Mouse (Mus musculus): Measurements from ENCODE around the gene Gm49325.

The Gm49325 gene

DNA sequence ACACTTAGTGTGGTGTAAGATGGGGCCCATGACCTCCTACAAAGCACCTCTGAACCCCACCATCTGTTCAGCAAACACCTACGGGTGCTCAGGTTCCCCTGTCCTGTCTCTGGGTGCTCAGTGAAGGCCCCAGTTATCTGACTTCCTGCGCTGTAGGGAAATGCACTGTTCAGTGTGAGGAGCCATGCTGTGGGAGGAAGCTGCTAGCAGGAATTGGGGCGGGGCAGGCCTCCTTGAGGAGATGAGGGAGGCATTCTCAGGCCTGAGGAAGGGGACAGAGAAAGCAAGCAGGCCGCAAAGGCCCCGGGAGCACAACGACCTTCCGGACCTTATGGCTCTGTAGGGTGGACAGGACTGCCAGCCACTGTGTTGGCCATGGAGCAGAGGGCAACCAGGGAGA, 16.9 kb upstream of the Gm49325 start:
- 62% methylated on average over 7 of the region's 7 CpGs for WGBS

DNA sequence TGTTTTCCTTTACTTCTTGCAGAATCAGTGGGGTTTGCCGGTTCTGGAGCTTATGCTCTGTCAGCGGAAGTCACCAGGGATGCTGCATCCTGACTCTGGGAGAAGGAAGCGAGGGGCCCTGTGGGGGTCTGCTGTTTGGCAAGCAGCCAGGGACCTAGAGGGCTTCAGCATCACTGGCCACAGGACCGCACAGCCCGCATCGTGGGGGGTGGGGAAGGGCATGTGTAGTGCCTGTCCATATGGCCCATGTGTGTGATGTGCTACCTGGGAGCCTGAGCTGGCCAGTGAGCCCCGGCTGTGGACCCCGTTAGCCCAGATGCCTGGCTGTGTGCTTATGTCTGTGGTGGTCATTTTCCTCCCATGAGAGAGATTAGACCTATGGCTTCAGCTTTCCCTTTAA, 16.2 kb upstream of the Gm49325 start:
- 78% methylated on average over 8 of the region's 8 CpGs for WGBS

DNA sequence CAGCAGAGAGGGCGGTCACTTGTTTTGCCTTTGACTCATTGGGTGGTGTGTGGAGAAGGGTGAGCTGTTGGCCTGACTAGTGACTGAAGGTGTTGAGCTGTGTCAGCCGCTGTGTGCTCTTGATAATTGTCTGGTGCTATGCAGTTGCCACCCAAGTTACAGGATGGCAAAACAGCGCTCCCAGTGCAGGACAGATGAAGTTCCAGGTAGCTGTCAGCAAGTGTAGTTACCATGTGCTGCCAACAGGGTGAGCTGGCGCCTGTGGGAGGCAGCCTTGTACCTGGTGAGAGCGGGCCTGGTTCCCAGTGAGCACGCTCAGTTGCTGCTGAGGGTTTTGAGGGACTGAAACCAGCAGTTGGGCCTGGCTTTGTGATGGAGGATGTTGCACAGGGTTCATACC, 15.2 kb upstream of the Gm49325 start:
- WGBS = 47% methylated on average over 6 of the region's 6 CpGs

DNA sequence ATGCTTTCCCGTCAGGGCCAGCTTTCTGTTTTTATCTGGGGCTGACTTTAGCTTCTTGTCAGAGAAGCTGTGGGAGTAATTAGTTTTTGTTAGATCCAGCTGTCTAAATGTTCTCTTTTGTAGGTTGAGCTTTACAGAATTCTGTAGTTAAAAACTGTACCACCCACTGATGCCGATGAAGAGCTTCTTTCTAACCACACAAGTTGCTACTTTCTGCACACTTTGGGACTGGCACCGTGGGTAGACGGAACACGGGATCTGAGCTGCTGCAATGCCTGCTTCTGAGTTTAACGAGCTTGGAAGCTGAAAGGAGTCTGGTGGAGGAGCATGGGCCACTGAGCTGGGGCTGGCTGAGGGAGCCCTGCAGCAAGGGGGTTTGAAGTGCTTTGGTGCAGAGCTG, 14.5 kb upstream of the Gm49325 start:
- WGBS = 29% methylated on average over 6 of the region's 6 CpGs

DNA sequence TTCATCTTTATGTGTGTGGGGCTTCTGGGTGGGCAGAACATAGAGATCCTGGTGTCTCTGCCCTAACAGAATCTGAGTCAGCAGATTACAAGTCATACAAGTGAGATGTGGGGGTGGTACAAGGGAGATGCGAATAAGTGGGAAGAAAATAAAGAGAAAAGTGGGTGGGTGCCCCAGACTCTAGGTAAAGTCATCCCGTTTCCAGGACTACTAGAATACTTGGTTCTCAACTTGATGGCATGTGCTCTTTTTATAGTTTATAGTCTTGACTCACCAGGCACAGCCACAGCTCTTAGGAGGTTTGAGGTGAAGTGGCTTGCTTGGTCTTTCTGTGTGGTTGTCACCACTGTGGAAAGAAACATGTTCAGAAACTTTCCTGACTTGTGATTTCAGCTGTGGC, 9.9 kb upstream of the Gm49325 start:
- 35% methylated on average over 2 of the region's 2 CpGs for WGBS

DNA sequence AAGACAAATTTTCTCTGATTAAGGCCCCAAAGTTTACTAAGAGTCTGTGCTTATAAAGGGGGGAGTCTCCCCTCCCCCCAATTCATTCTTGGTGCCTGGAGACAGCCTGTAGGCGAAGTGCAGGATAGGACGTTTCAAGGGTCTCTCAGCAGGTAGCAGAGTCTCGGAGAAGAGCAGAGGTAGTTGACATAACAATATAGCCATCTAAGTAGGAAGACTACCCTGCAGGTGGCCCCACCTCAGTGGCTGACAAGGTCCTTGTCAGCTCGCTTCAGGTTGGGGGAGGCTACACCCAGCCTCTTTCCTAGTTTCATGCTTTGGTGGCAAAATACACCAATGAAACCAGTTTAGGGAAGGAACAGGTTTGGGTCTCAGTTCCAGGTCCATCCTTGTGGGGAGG, 3.0 kb upstream of the Gm49325 start:
- WGBS = 75% methylated on average over 4 of the region's 4 CpGs

DNA sequence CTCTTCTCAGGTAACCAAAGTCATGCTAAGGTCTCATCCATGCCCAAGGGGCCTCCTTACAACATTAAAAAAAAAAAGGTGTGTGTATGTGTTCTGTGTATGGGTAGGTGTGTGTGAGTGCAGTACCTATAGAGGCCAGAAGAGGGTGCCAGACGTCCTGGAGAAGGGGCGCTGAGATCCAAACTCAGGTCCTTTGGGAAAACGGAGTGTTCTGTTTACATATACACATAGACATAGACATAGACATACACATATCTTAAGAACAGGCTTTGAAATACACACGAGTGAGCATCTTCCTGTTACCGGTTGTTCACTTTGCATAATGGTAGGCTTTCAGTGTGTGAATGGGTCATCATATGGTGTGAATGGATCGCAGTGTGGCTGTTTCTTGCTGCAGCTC, 1.9 kb upstream of the Gm49325 start:
- 89% methylated on average over 6 of the region's 6 CpGs for WGBS

DNA sequence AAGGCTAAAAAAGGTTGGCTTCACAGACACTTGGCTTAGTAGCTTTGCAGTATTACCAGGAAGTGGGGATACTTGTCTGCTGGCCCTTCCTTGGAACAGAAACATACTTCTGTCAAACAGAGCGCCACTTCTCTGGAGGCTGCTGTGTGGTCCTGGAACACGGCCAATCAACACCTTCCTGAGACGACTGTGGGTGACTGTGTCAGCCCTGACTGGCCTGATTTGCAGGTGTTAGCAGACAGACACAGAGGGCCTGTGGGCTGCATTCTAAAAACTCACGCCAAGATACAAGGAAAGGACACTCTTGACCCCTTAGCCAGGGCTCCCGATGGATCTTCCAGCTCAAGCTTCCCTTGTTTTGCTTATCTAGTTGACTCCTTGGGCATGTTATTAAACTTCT, 1.0 kb upstream of the Gm49325 start:
- 56% methylated on average over 5 of the region's 5 CpGs for WGBS

DNA sequence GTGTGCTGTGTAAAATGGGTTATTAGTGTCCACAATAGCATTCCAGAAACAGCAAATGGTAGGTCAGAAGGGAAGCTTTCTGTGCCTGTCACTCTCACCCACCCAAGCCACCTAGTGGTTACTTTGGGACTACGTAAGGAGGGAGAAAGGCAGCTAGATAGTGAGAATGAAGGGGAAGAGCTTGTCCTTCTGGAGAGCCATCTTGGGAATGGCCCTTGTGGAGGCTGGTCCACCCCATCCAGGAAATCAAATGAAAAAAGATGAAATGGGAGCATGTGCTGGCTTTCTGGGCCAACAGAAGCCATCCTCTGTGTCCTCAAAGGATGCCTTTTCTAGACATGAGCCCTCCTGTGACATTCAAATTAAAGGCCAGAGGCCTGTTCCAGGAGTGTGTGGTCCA, 629 bp upstream of the Gm49325 start:
- WGBS = 15% methylated on average over 1 of the region's 1 CpGs

DNA sequence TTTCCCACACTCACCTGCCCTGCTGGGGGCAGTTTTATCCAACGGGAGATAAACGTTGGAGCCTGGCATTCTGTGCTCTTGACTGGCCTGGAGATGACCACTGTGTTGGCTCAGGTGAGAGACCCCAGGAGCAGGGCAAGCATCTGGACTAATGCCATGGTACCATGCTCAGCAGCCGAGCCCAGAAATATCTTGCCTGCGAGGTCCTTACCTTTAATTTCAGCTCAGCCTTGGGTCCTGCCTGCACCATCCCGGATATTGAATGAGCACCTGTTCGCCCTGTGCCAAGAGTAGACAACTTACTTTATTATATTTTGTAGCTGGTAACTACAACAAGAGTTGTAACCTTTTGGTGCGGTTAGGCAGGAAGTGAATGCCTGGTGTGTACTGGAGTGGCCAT, 858 bp downstream of the Gm49325 start:
- 24% methylated on average over 7 of the region's 7 CpGs for WGBS

DNA sequence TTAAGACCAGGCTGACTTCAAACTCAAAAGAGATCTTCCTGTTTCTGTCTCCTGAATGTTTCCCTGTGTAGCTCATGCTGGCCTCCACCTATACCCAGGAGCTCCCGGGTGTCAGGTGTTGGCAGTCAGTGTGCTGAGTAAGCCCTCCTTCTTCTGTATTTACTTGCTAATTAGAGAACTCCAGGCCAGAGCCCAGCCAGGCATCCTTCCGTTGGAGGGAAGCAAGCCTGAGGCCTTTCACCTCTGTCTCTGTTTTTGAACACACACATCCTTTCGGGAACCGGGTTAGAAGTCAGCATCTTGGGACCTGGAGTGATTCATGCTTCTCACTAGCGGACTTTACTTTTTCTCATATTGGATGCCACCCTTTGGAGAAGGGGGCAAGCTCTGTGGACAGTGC, 1.4 kb downstream of the Gm49325 start:
- 36% methylated on average over 5 of the region's 5 CpGs for WGBS

DNA sequence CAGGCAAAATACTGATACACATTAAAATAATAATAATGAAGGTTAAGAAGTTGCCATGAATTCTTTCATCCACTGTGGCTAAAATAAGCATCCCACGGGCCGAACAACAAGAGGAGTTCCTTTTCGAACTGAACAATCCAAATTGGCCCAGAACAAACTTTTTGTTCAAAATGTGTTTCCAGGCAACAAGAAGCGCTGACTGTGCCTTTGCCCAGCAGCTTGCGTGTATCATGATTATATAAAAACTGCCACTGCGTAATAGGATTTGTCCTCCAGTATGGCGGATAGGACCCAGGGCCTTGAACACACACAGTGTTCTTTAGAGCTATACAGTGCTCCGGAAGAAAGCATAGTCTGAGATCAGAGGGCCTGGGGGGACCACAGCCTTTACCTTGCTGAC, 2.6 kb downstream of the Gm49325 start:
- WGBS = 44% methylated on average over 8 of the region's 8 CpGs

DNA sequence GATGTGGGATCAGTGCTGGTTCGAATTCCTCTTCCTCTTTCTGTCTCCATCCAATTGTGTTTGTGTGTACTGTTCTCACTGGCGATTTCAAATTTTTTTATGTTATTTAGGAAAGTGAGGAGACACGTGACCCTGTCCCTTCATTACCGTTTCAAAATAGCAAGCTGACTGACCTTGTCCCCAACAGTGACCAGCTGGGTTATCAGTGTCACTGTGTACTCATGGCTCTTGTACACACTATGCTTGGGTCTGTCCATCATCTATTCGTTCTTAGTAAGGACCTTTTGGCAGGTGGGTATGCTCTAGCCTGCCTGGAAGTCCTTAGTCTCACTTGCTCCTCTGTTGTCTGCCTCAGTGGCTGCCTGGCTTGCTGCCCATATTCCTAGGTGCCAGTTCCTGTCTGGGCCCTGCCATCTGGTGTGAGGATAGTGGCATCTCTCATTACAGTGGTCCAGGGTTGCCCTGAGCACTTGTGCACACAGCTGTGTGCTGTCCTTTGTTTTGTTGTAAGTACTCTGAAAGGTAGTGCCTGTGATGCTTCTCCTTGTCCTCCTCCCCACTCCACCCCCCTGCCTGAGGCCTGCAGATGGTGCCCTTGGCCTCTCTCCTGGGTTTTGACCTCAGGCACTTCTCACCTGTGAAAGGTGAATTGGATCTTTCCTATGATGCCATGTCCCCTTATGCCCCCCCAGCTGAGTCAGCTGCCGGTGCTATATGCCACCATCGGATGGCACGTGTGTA, 4.4 kb downstream of the Gm49325 start:
- 58% methylated on average over 8 of the region's 8 CpGs for WGBS

DNA sequence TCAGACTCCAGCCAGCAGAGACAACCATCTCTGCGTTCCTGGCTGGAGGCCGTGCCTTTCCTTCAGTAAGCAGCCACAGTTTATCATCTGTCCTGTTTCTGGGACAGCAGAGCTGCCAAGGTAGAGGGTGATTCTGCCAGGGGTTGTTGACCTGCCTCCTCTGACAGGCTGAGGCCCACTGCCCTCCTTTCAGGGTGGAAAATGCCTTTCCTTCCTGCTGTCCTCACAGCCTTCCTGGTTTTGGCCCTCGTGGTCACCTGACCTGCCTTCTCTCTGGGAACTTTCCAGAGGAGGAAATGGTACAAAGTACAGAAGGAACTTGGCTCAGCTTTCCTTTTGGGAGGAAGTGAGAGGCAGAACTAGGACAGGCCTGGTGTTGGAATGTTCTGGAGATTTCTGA, 7.4 kb downstream of the Gm49325 start:
- WGBS = 59% methylated on average over 3 of the region's 3 CpGs

DNA sequence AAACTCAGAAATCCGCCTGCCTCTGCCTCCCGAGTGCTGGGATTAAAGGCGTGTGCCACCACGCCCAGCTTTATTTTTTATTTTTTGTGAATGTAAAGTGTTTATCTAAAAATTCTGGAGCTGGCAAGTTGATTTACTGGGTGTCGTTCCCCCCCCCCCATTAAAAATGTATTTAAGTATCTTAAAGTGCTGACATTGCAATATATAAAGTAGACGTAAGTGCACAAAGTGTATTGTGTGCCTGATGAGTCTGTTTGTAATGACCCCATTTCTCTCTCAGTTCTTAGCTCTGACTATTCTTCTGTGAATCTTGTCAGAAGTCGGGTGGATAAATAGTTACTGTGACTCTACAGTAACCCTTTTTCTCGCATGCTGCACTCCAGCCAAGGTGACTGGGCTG, 9.7 kb downstream of the Gm49325 start:
- WGBS = 93% methylated on average over 8 of the region's 8 CpGs

DNA sequence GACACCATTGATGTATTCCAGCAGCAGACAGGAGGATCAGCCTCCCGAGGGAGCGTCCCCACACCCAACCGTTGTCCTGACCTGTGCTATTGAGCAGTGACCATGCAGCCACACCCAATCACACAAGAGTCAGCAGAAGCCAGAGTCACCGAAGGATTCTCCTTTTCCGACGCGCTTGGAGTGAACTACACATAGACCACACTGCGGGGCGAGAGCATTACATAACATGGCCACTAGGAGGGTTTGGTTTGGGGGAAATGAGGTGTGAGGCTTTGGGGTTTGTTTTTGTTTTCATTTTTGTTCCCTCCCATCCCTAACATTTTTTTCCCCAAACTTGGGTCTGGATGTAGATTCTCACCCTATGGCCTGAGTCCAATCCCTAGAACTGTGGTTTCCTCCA, 10.2 kb downstream of the Gm49325 start:
- WGBS = 93% methylated on average over 9 of the region's 9 CpGs

DNA sequence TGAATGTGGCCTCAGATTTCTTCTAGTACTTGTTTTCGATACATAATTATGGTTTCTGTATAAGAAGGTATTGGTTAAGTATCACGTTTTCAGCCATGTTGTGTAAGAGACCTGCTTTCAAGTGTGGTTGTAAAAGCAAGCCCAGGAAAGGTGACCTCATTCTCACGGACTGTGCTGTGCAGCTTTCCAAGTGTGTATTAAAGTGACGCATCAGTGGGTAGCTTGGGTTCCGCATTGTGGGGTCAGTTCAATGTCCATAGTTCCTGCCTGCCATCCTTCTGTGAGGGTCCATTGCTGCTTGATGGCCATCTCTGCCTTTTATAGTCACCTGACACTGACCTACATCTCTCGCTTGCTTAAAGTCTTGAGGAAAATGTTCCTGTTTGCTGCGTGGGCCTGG, 10.9 kb downstream of the Gm49325 start:
- whole genome bisulfite sequencing = 92% methylated on average over 7 of the region's 7 CpGs

DNA sequence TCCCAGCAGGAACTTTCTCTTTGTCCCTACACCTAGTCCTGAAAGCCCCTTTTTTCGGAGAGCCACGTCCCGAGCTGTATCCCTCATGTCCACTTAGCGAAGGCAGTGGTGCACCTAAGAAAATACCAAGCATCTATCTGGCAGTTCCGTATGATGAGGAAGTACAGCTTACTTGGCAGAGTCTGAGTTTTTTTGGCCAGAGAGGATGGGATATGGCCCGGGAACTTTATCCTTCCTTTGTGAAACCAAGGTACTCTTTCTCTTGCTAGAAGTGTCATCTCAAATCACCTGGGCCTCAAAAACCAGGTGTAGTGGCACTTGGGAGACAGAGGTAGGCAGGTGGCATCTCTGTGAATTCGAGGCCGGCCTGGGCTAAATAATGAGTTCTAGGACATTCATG, 15.5 kb downstream of the Gm49325 start:
- WGBS = 66% methylated on average over 8 of the region's 8 CpGs

DNA sequence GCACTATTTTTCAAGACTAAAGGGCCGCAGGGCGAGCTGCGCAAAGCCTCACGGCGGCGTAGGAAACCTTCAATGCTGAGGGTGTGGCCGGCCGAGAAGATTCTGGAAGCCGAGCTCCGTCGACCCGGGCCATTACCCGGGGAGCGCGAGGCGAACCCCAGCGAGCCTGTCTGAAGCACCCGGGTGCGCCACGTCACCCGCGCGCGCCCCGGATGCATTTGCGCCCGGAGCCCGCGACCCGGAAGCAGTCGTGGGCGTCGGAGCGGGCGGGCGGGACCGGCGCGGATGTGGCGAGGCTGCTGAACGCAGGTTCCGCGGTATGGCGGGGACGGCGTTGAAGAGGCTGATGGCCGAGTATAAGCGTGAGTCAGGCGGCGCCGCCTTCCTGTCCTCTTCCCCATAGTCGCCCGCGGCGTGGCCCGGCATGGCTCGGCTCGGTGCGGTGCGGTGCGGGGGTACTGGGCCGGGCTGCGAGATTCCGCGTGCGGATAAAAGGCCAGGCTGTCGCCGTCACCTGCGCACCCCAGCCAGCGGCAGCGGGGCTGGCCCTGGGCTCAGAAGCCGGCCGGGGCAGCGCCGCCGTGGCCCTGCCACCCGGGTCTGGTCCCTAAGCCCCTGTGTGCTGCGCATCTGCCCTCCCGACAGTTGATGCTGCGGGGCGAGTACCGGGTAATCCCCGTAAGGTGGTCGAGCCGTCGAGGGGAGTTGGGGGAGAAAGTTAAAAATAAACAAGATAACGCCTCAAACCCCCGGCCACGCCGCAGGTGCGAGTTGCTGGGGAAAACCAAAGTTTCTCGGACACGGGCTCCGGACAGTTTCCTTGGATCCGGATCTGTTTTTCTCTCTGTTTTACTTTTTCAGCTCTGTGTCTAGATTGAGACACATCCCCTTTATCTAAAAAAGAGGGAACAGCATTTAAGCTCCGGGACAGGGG, 16.3 kb downstream of the Gm49325 start, which contains the start of gene Ube2g2:
TSS of gene Ube2g2 (plus strand) at position 221 of the 934 bp plus-strand sequence.
- WGBS = under 1% methylated on average over 96 of the region's 96 CpGs

DNA sequence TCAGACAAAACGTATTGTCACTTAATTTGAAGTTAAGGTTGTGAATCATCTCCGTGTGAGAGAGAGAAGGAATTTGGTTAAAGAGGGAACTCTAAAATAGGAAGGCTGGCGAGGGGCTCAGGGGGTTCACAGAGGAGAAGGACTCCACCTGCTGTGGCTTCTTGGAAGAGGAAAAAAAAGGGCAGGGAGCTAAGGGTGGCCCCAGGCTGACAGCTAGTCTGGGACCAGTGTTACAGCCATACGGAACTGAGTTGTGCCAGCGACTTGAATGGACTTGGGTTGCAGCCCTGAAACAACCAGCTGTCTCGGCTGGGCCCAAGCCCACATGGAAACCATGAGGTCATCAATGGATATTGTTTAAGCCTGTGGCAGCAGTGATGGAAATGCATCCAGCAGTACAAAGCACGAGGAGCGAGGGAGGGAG, 17.1 kb downstream of the Gm49325 start:
- 4% methylated on average over 8 of the region's 8 CpGs for WGBS

DNA sequence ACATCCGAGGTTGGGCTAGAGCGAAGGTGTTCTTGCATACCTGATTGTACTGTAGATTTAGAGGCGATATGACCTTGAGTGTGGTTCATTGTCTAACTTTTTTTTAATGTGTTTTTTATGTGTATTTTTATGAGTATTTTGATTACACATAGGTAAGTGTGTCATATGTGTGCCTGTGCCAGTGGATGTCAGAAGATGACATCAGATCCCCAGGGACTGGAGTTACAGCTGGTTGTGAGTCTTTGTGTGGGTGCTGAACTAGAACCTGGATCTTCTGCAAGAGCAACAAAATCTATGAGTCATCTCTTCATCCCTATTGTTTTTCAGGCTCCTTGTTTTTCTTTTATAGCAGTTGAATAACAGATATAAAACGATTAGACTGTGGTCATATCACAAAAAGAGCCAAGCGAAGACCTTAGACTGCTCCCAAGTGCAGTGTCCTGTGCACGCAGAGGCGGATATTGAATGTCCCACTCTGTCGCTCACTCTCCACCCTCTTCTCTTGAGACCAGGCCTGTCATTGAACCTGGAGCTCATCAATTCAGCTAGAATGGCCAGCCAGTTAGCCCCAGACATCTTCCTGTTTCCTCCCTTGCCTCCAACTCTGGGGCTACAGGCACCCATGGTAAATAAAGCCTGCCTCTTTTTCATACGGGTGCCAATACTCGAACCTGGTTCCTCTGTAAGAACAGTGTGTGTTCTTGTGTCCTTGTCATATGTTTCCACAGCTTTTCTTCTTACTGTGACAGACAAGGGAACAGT, 17.8 kb downstream of the Gm49325 start:
- WGBS = 72% methylated on average over 10 of the region's 10 CpGs

DNA sequence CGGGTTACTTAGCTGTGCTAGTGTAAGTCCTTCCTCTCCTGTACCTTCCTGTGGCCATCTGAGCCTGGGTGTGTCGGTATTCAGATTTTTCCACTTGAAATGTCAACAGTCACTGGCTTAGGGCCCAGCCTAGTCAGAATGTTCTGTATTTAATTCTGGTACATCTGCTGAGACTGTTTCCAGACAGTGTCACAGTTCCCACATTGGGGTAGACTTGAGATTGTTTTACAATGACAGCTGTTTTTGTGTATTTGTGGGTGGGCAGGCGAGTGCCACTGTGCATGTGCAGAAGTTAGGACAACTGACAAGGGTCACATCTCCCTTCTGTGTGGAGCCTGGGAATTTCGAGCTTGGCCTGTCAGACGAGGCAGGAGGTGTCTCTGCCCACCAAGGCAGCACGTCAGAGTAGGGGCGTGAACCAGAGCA, 18.6 kb downstream of the Gm49325 start:
- 30% methylated on average over 7 of the region's 7 CpGs for WGBS

All from cerebral cortex, adult 2 months (tissue).